Mouse (Mus musculus) kidney, postnatal 36 days (tissue): Measurements from ENCODE around the gene Rfx8.
"Not testable (repeated sequence)": the region's sequence is repeated elsewhere in the genome, so short reads cannot be mapped to it uniquely, and the experiment has no call there.

Source experiments
- DNase-seq, 2 experiments: peaks; one replicate each; pipeline ENCODE4 v3.0.0; 2021 to 2022; ENCODE audit warnings: mixed read lengths in 2 of 2

Gene Rfx8

DNA sequence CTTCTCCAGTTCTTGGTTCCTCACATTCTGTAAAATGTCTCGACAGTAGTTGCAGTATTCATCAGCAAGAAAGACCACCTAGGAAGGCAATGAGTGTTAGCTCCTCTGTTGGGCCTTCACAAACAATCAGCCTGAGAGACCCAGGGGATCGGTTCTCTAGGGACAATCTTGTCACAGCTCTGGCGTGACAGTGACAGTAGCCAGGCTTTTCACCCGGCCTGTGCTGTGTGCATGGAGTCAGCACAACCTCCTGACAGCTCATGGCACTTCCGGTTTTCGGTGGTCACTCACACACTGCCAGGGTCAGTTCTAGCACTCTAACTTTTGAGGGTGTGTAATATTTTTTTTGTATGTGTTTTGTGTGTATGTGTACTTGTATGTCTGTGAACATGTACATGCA, 32.2 kb downstream of the Rfx8 start:
- no peak for DNase-seq

DNA sequence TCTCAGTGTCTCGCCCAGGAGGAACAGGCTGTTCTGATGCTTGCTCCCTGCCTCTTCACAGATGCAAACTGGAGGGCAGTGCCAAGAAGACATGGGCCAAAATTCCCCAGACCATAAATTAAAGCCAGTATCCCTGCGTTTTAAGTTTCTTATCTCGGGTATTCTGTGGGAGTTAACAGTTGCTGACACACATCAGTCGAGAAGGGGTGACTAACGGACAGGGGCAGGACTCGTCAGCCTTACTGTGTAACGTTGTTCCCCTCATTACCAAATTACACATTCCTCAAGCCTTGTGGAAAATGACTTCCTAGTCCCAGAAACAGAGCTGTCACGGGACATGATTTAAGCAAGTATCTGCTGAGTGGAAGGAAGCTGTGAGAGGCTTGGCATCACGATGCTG, 33.5 kb downstream of the Rfx8 start:
- DNase-seq = no peak

DNA sequence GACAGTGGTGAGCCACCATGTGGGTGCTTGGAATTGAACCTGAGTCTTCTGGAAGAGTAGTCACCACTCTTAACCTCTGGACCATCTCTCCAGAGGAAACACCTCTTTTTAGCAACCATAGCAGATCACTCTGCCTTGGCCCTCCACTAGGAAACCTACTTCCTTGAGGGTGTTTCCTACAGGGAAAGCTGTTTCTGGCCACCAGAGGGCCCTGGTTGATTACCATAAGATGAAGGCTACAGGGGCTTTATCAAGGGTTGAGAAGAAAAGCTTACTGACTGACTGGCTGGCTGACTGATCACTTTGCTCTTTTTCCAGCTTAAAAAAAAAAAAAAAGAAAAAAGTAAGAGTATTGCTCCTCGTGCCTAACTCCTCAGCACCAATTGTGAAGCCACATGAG, 35.0 kb downstream of the Rfx8 start:
- DNase-seq = peak; percentile 86 to 90

DNA sequence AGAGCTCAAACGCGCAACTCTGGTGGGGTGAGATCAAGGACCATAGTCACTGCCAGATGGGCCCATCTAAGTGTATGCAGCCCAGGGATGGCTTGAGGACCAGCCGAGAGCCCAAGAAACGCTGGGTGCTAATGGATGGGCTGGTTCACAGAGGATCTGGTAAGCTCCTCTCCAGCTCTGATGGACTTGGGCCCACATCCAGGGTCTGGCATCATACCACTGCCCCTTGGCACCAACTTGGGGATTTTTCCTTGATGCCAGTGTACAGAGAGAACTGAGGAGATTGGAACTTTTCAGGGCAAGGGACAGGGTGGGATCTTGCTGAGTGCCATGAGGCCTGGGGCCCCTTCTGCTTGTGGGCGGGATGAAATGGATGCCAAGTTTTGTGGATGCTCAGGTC, 39.2 kb downstream of the Rfx8 start:
- no peak for DNase-seq

DNA sequence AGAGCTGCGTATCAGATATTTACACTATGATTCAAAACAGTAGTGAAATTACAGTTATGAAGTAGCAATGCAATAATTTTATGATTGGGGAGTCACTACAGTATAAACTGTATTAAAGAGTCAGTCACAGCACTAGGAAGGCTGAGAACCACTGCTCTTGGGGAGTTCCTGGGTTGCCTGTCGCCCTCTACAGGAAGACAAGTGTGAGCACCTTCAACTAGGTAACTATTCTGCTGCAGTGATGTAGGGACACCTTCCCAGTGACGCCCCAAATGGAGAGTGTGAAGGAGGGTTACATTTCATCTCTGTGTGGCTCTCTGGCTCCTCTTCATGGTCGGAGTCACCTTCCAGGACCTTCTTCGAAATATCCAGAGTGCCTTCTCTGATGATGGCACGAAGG, 40.3 kb downstream of the Rfx8 start:
- peak in 1 of 2 experiments; percentile 30 for DNase-seq

DNA sequence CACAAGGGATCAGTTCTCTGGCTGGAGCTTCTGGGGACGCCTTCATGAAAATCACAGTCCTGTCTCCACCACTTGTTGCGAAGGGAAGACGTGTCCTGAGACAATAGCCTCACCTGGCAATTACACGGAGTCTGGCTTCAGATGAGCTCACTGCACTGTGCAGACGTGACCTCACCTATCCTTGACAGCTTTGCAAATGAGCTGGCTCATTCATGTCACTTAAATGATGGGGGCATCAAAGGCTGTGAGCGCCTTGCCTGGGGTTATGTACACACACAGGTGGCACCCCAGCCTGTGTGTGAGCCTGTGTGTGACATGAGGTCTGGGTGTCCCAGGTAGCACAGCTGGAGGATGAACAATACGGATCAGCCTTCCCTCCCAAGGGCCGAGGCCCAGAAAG, 41.9 kb downstream of the Rfx8 start:
- DNase-seq = no peak

DNA sequence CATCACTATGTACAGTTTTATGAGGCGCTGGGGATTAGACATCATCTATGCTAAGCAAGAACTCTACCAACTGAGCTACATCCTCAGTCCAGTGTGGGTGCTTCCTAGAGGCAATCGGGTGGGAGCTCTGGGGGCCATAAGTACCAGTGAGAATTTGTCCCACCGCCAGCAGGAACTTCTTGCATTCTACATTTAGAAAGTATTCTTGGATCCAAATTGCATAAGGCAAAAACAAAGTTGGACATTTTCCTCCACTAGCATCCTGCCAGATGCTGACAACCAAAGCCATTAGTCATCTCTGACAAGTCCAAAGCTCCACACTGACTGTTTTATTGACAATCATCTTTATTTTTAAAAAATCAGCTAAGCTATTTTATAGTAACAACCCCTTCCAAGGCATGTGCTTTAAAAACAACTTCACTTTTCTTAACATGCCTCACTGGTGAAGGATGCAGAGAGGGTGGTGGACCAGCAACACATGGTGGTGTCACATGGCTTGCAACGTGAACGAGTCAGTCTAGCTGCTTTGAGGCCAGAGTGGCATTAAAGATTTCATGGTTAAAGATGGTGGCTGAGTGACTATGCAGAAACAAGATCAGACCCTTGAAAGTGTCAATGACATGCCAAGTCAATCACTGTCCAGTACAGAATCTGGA, 44.4 kb downstream of the Rfx8 start:
- no peak for DNase-seq

DNA sequence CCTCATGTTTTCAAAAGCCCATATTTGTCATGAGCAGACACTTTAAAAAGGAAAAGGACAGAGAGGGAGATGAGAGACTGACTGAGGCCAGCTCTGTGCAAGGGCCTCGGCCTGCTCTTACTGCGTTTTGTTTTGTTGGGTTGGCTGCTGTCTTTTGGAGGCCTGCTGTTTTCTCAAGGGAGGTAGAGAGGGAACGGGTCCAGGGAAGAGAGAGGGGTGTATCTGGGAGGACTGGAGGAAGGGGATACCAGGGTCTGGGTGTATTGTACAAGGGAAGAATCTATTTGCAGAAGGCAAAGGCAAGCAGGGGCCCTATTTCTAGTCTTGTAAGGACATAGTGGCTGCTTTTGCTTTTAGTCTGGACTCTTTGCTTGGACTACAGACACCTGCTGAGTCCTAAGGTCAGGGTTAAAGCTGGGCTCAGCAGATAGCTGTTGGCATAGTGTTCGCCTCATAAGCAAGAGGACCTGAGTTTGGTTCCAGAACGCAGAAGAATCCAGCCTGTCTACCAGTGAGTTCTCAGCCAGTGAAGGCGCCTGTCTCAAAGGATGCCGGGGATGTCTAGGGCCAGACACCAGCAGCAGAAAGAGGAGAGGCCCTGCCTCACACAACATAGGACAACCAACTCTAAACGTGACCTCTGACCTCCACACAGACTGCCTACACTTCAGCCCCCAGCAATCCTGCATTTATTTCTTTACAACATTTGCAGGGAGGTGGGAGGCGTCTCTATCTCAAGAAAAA, 48.3 kb downstream of the Rfx8 start:
- DNase-seq = no peak

DNA sequence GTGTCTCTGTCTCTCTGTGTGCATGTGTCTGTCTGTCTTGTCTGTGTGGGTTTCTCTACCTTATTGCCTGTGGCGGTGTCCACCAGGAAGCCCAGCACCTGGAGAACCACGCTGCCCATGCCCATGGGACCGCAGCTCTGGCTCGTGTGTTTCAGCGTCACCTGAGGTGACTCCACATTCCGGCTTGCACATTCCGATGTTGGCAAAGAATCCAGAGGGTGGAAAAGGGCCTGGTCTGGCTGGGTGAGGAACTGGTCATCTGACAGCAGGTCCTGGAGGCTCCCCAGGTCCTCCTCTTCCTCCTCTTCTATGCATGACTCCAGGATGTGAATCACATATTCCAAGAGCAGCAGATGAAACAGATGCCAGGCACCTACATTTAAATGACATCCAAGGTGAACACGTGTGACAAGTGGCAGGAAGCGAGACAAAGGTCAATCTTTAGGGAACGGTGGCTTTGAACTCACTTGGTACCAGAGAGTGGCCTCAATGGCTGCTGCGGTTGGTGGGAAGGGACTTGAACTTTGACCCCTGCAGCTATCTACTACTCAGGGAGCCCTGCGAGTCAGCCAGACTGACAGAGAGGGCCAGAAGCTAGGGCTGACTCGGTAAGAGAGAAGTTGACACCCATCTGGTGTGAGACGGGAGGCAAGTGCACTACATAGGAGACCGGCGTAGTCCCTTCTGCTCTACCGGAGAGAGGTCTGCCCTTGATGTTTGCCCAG, 50.4 kb downstream of the Rfx8 start:
- no peak for DNase-seq

DNA sequence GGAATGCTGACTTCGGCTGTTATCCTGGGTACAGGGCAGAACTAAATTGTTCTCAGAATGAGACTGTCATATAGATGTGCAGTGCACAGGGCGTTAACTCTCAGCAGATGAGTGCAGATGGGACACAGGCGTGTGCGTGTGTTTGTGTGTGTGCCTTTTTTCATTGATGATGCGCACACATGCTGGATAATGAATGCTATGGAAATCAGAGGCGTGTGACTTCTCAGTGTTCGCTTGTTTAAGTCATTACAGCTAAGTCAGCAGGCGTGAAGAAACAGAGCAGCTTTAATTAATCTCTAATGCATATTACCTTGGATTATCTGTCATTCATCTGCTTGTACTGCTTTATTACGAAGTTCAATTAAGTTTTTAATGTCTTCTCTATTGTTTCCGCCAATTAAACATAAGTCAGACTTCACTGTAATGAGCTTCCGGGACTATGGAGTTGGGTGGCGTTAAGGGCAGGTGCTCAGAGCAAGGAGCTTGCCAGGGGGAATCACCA, 54.0 kb downstream of the Rfx8 start:
- DNase-seq = no peak

DNA sequence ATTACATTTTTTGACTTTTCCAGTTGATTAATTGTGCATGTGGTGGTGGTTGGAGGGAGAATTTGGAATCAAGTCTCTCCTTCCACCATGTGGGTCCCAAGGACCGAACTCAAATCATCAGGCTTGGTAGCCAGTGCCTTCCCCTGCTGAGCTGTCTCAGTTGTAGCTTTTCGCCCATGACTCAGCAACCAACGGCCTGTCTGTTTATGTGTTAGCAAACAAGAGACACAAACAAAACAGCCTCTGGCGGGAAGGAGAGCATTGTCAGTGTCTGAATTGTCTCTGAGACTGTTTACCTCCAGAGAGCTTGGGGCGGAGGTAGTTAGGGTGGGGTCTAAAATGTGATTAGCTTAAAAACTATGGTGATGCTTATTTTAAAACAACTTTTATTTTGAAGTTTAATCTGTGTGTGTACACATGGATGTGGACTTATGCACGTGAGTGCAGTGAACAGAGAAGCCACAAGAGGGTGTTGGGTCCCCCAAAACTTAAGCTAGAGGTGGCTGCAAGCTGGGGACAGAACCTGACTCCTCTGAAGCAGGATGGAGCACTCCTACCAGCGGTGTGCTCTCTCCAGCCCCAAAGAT, 56.7 kb downstream of the Rfx8 start:
- DNase-seq = no peak

DNA sequence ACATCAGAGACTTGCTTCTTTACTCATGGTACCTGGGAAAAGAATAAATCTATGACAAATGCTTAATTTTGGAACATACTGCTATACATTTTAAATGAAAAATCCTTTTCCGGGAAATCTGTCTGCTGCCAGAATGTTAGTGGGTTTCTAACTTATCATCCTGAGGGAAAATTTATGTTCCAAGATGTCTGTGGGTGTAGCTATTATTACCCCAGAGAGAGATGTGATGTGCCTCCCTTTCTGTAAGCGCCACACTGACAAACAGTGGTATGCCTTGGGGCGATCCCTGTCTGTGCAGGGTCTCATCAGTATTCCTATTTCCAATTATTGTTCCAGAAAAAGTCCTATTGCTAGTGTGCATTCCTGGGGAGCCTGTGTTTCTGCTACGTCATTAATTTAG, 57.7 kb downstream of the Rfx8 start:
- DNase-seq = no peak

DNA sequence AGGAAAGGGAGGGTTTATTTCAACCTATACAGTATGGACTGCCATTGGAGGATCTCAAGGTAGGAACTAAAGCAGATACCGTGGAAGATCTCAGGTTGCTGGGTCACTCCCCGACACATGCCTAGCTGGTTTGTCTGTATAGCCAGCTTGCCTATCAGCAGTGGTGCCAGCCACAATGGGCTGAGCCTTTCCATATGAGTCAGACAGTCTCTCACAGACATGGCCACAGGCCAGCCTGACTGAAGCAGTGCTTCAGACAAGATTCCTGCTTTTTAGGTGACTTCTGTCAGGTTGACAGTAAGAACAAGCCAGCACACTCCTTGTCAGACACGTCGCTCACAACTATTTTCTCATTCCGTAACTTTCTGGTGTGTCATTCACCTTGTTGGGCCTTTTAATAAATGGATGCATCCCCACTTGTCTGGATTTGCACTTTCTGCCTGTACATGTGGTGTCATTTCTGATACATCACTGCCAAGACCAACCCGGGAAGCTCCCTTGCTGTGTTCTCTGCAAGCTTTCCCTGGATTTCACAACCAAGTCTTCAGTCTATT, 63.7 kb downstream of the Rfx8 start:
- no peak for DNase-seq

DNA sequence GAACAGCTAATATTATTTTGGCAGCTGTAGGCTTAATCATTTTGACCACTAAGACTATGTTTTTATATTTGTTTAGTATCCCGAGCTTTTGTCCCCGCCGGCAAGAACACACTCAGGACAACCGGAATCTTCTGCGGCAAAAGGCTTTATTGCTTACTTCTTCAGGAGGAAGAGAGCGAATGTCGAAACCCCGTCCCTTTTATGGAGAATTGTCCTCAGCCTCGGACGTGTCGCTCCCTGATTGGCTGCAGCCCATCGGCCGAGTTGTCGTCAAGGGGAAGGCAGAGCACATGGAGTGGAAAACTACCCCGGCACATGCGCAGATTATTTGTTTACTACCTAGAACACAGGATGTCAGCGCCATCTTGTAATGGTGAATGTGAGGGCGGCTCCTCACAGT, 65.9 kb downstream of the Rfx8 start:
- not testable (repeated sequence) for DNase-seq

DNA sequence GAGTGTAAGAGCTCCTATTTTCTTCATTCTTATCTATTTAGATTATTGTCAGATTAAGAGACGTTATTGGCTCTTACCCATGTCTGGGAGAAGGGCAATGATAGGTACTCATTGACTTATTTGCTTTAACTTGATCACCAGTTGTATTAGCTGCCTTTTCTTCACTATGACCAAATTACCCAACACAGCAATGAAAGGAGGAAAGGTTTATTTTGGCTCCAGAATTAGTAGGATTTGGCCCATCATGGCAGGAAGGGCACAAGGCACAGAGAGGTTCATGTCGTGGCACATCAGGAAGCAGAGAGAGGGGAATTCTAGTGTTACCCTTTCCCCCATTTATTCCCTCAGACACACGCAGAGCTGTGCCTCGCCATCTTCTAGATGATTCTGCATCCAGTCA, 67.8 kb downstream of the Rfx8 start:
- no peak for DNase-seq

DNA sequence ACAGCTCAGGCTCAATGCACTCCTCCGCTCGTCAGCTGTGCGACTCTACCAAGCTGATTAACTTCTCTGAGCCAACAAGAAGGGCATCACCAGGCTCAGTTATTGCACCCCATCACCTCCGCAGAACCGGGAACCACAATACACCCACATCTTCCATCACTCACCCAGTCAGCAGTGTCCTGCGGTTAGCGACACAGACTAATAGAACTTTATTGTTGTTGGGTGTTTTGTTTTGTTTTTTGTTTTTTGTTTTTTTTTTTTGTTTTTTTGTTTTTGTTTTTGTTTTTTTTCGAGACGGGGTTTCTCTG, 69.6 kb downstream of the Rfx8 start, which contains the start of gene Creg2:
Gene Creg2 (minus strand): TSS at position 234 of the 308 bp plus-strand sequence.
- DNase-seq = no peak

DNA sequence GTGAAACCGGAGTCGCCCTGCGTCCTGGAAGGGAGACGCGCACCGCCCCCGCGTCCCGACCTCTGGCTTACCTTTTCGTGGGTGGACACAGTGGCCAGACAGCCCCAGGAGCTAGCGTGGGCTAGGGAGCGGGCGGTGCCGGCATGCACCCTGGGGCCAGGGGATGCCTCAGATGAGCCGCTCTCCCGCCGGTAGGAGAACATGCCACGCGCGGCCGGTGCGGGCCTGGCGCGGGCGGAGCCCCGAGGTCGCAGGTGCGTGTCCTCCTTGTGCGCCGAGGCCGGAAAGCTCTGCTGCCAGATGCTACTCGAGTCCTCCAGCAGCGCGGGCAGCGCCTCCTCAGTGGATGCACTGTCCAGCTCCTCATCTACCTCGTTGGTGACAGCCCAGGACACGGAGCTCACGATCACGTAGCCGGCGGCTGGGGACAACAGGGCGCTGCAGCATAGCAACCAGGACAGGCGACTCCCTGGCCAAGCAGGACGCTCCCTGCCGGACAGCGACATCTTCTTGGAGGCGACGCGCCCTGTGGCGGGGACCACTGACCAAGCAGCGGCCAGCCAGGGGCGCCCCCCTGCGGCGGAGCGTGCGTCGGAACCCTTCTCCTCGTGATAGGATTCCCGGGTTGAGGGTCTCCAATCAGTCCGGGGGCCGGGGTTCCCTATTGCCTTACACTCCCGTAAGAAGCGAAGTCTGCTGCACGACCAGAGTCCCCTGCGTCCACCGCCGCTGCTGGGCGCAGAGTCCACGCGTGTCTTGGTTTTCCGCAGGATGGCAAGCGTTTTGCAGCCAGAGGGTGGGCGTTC, 70.2 kb downstream of the Rfx8 start:
- peak; percentile 38 to 80 for DNase-seq

DNA sequence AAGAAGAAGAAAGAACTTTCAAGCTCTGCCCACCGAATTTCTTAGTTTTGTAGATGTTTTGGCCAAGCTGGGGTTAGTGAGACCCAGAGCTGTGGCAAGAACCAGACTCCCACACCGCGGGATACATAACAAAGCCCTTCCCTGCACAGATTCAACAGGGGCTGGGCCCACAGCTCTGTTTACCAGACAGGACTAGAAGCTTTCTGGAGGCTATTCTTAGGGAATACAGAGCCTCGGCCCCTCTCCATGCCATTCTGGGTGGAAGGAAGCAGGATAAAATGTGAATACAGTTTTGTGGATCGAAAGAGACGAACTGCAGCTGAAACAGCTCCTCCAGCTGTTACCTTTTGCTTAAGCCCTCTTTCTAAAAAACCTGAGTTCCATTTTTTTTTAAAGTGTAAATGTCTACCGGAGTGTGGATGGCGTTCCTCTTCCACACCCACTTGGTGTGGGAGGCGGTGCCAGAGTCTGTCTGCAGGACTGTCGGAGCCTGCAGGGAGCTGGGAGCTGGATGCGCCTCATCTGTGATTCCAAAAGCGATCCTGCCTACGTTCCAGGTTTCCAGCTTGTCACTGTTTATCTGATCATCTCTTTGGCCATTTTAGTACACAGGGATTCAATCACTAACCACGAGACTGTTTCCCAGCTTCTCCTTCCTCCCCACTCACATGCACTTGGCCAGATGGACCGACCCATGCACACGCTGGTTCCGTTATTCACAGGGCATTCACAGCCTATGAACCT, 70.9 kb downstream of the Rfx8 start:
- no peak for DNase-seq

DNA sequence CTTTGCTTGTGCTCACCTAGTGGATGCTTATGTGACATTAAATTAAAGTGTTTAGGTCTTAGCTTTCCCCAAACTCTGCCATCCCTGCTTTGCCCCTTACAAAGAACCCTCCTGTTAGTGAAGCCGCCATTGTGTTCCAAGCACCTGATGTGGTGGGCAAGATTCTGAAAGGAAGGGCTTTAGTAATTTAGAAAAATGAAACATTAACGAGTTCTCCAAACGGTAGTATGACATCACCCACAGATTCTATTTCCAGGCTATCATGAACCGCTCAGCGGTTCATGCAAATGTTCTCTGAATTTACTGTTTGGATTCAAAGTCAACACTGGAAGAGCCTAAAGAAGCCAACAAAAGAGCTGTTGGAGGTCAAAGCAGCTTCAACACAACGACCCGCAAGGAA, 72.2 kb downstream of the Rfx8 start:
- DNase-seq = no peak

DNA sequence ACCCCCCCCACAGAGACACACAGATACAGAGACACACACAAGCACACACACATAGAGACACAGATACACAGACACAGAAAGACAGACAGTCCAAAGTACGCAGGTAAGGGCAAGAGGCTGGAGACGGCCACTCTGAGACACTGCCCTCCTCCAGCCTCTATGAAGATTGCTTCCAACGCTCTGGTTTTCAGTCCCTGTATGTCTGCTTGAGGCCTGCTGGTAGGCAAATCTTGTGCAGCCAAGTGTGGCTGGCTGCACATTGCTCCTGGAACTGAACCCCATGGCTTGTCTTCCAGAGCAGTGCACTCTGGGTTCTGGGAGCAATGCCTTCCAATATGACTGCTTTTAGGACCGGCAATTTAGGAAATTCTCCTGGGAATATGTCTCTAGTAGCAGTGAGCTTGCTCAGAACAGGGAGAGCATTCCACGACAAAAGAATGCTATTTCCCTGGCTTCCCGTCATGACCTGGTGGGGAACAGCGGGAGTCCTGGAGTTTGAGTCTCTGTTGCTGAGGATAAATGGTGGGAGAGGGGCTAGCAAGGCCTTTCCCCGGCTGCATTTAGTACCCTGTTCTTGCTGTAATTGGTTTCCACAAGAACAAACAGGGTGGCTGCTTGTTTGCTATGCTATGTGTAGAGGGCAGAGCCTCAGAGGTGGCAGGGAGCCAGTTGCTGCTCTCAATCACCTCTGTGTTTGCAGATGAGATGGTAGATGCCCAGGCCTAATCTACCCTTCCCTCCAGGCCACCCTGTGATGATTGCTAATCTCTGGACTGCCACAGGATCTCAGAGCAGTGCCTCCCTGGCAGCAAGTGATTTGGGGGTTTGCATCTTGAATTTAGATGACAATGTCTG, 74.7 kb downstream of the Rfx8 start:
- DNase-seq = peak; percentile 24 to 46

DNA sequence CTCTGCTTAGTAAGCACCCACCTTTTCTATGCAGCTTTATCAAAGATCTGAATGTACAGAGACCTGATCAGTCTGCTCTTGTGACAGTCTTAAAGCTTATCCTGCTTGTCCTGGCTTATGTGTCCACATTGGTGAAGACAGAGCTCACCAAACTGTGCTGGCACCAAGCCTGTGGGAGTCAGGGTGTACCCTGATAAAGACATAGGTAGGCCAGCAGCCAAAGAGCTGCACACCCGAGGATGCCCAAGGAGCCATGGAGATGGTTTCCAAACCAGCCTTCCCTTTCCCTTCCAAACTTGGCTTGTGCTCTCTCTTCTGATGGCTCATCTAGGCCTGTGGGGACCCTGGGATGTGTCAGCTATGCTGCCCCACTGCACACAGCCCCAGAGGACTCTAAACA, 76.5 kb downstream of the Rfx8 start:
- no peak for DNase-seq
